Mouse (Mus musculus): Measurements from ENCODE around the gene Clstn1. TPM values are rescaled to one million over a fixed set of nuclear protein-coding genes. Genes with fewer than 3 reads are reported as not detected.

Clstn1 gene
- total and polyA plus RNA-seq, 3 experiments: 6.1 to 26.6 TPM; not detected in 1

DNA sequence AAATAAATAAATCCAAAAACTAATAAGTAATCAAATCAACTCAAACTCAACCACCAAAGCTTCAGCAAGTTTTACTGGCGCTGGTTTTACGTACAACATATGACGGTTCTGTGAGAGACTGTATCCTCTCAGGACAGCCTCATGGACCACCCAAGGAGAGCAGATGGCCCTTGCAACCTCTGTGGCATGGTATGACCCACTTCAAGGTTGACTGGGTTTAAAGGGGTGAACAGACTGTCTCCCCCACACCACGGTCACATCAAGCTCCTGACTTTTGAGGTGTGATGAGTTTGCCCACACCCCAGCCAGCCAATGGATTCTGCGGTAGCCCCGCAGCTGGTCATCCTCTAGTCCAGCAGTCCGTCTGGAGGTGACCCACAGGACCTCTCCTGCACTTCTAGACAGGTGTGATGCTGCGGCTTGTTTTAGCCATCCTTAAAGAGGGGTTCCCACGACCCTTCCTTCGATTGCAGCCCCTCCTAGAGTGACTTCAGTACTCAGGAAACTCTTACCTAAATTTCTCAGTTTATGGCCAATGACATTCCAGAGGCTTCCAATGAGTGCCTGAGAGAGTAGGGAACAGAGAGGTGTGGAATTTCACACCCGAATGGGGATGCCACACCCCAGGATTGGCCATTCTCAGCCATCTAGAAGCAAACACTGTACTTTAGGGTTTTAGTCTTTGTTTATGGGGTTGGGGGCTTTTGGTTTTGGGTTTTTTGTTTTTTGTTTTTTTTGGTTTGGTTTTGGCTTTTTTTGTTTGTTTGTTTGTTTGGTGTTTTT lies 98.8 kb downstream of the Clstn1 start:
- DNase-seq (ENCODE audit: low read depth, low spot score): no peak
- Histone ChIP-seq H3K27me3 (ENCODE audit: control insufficient read depth in 1 of 2, insufficient read depth in 2 of 2, low read length in 2 of 2) (no peaks in the 10 kb centered on the region), H3K36me3 (ENCODE audit: control insufficient read depth in 1 of 2, insufficient read depth in 2 of 2, low read length in 2 of 2) (peaks cover 3 to 4% of the 10 kb centered on the region in 2 experiments; a peak in 2 of 4 replicates), H3K27ac (ENCODE audit: control insufficient read depth, low read depth, low read length) (no peak overlapping the region), H3K9me3 (replicated peaks; ENCODE audit: insufficient read depth, low read length) (no peaks in the 10 kb centered on the region), H3K4me3 (ENCODE audit: control insufficient read depth in 1 of 2, insufficient read depth in 1 of 2, low read depth in 2 of 2, low read length in 2 of 2) (no peak overlapping the region), H3K79me2 (ENCODE audit: control insufficient read depth, insufficient read depth, low read length, poor library complexity) (no peaks in the 10 kb centered on the region), H3K4me1 (ENCODE audit: control insufficient read depth in 1 of 2, insufficient read depth in 2 of 2, low read length in 2 of 2) (peaks cover 4 to 5% of the 10 kb centered on the region in 2 experiments), H3K9ac (ENCODE audit: control insufficient read depth, low read depth, low read length, poor library complexity, severe bottlenecking) (no peak overlapping the region)
- TF ChIP-seq POLR2AphosphoS5 (IDR thresholded peaks at IDR 0.05; ENCODE audit: borderline replicate concordance, low read depth, low read length) (no peak), ZNF384 (IDR thresholded peaks at IDR 0.05; ENCODE audit: low read depth, low read length) (no peak), JUND (IDR thresholded peaks at IDR 0.05; ENCODE audit: low read depth, low read length) (no peak), ELF1 (IDR thresholded peaks at IDR 0.05; ENCODE audit: low read depth, low read length) (no peak)

DNA sequence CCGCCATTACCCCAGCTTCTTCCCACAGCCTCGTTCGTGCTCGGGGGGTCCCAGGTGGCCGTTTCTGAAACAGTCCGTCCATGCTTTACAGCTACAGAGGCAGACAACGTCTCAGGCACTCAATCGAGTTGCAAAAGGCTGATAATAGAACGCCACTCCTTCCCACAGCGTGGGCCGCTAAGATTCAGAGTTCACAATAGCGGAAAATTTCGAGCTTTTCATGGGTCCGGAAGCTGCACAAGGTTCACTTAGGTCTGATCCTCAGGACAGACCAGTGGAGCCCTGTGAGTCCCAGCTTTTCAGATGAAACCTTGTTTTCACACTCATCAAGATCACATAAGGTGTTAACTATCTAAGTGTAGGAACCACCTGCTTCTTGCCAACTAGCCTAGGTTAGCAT lies 102.6 kb downstream of the Clstn1 start:
- H3K27ac ChIP-seq (ENCODE audit: control insufficient read depth, low read depth, low read length): no peak overlapping the region
- no peaks in the 10 kb centered on the region for H3K79me2 ChIP-seq (ENCODE audit: control insufficient read depth, insufficient read depth, low read length, poor library complexity)
- no peaks in the 10 kb centered on the region for H3K9me3 ChIP-seq (replicated peaks; ENCODE audit: insufficient read depth, low read length)
- no peak for DNase-seq (ENCODE audit: low read depth, low spot score)
- H3K36me3 ChIP-seq (ENCODE audit: control insufficient read depth in 1 of 2, insufficient read depth in 2 of 2, low read length in 2 of 2): peaks cover 3 to 28% of the 10 kb centered on the region in 2 experiments; a peak in 2 of 4 replicates
- peaks cover 29 to 35% of the 10 kb centered on the region in 2 experiments for H3K4me1 ChIP-seq (ENCODE audit: control insufficient read depth in 1 of 2, insufficient read depth in 2 of 2, low read length in 2 of 2)
- H3K9ac ChIP-seq (ENCODE audit: control insufficient read depth, low read depth, low read length, poor library complexity, severe bottlenecking): no peak overlapping the region
- H3K4me3 ChIP-seq (ENCODE audit: control insufficient read depth in 1 of 2, insufficient read depth in 1 of 2, low read depth in 2 of 2, low read length in 2 of 2): no peak overlapping the region
- no peaks in the 10 kb centered on the region for H3K27me3 ChIP-seq (ENCODE audit: control insufficient read depth in 1 of 2, insufficient read depth in 2 of 2, low read length in 2 of 2)
- no peak for TF ChIP-seq ZMIZ1 (IDR thresholded peaks at IDR 0.05; ENCODE audit: low read depth, low read length)
- TF ChIP-seq MAFK (IDR thresholded peaks at IDR 0.05; ENCODE audit: borderline replicate concordance, low read depth, low read length): no peak
- no peak for TF ChIP-seq EP300 (IDR thresholded peaks at IDR 0.05; ENCODE audit: low read depth in 1 of 2, low read length in 2 of 2)
- TF ChIP-seq CHD1 (IDR thresholded peaks at IDR 0.05; ENCODE audit: low read depth, low read length): no peak
- TF ChIP-seq TAL1 (IDR thresholded peaks at IDR 0.05; ENCODE audit: low read length): no peak
- TF ChIP-seq E2F4 (IDR thresholded peaks at IDR 0.05; ENCODE audit: borderline replicate concordance, low read depth, low read length): no peak
- no peak for TF ChIP-seq USF1 (IDR thresholded peaks at IDR 0.05; ENCODE audit: low read depth, low read length)
- TF ChIP-seq MYC (IDR thresholded peaks at IDR 0.05; ENCODE audit: low read depth, low read length): no peak
- no peak for TF ChIP-seq ZKSCAN1 (IDR thresholded peaks at IDR 0.05; ENCODE audit: low read depth, low read length)
- no peak for TF ChIP-seq NRF1 (IDR thresholded peaks at IDR 0.05; ENCODE audit: insufficient read depth, low read depth, low read length, poor library complexity, severe bottlenecking)
- no peak for TF ChIP-seq ZNF384 (IDR thresholded peaks at IDR 0.05; ENCODE audit: low read depth, low read length)
- no peak for TF ChIP-seq ELF1 (IDR thresholded peaks at IDR 0.05; ENCODE audit: low read depth, low read length)
- no peak for TF ChIP-seq SMC3 (IDR thresholded peaks at IDR 0.05; ENCODE audit: low read depth, low read length)
